9 mouse cellular contexts compared by ENCODE assay signal in genomic region chr10:79881981-79882380, GRCm38 (mm10). TPM values are rescaled to one million over a fixed set of nuclear protein-coding genes. Genes with fewer than 3 reads are reported as not detected.
DNase-seq lines count a peak whose midpoint lies in the region; ATAC-seq and TF ChIP-seq lines count a peak whose summit lies in the region.
"Had no signal": no experiment of that assay in that cellular context is flagged by ENCODE, and none has a peak within 500 bp of the region (broad histone marks: within the 10 kb centered on the region; RNA-seq: fewer than 3 reads in every experiment).

No protein-coding gene starts in this region.

- peaks cover 14% of the 10 kb centered on the region for H3K27me3 ChIP-seq in heart, embryonic 11.5 days (ENCODE audit: control insufficient read depth, insufficient read depth, low read length)
- peaks cover 5% of the 10 kb centered on the region; the same call in 1 of the 2 replicates for H3K27me3 ChIP-seq in hindbrain, postnatal 0 days (ENCODE audit: insufficient read depth, low read length)

- peaks cover 19% of the 10 kb centered on the region for H3K4me1 ChIP-seq in heart, embryonic 11.5 days (ENCODE audit: control insufficient read depth, insufficient read depth, low read length)
- H3K4me1 ChIP-seq in hindbrain, postnatal 0 days (ENCODE audit: insufficient read depth, low read length) = no peaks in the 10 kb centered on the region

- WGBS in heart, embryonic 11.5 days (ENCODE audit: insufficient replicate concordance) = 5% methylated on average over 22 of the region's 22 CpGs
- WGBS in hindbrain, postnatal 0 days = 15% methylated on average over 22 of the region's 22 CpGs

- H3K36me3 ChIP-seq in heart, embryonic 11.5 days (ENCODE audit: control insufficient read depth, insufficient read depth, low read length) = no peaks in the 10 kb centered on the region
- no peaks in the 10 kb centered on the region for H3K36me3 ChIP-seq in hindbrain, postnatal 0 days (ENCODE audit: insufficient read depth, low read length)

- no peak for ATAC-seq in heart, embryonic 11.5 days (replicated peaks; ENCODE audit: insufficient number of reproducible peaks, low FRiP score, low TSS enrichment)
- no peak for ATAC-seq in hindbrain, postnatal 0 days
- ATAC-seq in megakaryocyte-erythroid progenitor cell, adult 5-6 weeks (replicated peaks; ENCODE audit: low FRiP score, low TSS enrichment, poor library complexity, severe bottlenecking) = peak; percentile 60

- H3K4me3 ChIP-seq in heart, embryonic 11.5 days (ENCODE audit: low read depth, low read length) = peak overlapping the region; percentile 27
- no peak overlapping the region for H3K4me3 ChIP-seq in hindbrain, postnatal 0 days (ENCODE audit: low read length)
- no peak overlapping the region for H3K4me3 ChIP-seq in layer of hippocampus, adult 2 months

- peak overlapping the region; percentile 57 for H3K4me2 ChIP-seq in heart, embryonic 11.5 days
- peak overlapping the region; percentile 18; the same call in 1 of the 2 replicates for H3K4me2 ChIP-seq in hindbrain, postnatal 0 days (ENCODE audit: low read depth, low read length)

- no peaks in the 10 kb centered on the region for H3K9me3 ChIP-seq in heart, embryonic 11.5 days (replicated peaks; ENCODE audit: control insufficient read depth, low read length)
- H3K9me3 ChIP-seq in hindbrain, postnatal 0 days (ENCODE audit: low read length) = no peaks in the 10 kb centered on the region

- no peak for TF ChIP-seq CTCF in hindbrain, postnatal 0 days (IDR thresholded peaks at IDR 0.05; ENCODE audit: low read depth)
- TF ChIP-seq CTCF in layer of hippocampus, adult 2 months (conservative IDR thresholded peaks at IDR 0.05) = no peak

- peak overlapping the region; percentile 44; the same call in 1 of the 2 replicates for H3K9ac ChIP-seq in heart, embryonic 11.5 days (ENCODE audit: low read depth, low read length)
- H3K9ac ChIP-seq in hindbrain, postnatal 0 days (replicated peaks; ENCODE audit: low read length) = no peak overlapping the region

- intact Hi-C loops in heart, postnatal 36 days (cut with DNase I) = loop anchor here (2.0 kb wide), 2 partner anchors 43 to 47 kb away; no protein-coding TSS in a partner anchor

- H3K27ac ChIP-seq in heart, embryonic 11.5 days (ENCODE audit: low read depth, low read length) = no peak overlapping the region
- H3K27ac ChIP-seq in hindbrain, postnatal 0 days = no peak overlapping the region
- H3K27ac ChIP-seq in layer of hippocampus, adult 2 months = no peak overlapping the region

- DNase-seq in heart, postnatal 36 days = no peak
- peak; percentile 68 for DNase-seq in embryo, embryonic 11 days
- no peak for DNase-seq in hindbrain, postnatal 0 days (ENCODE audit: low spot score)
- DNase-seq in layer of hippocampus, adult 2 months (ENCODE audit: low spot score in 2 of 2) = no peak
- no peak for DNase-seq in cerebellum, adult 9-10 months
- no peak for DNase-seq in cerebellum, adult 9-11 months

RNA-seq across cellular contexts. Expression of gene Elane, which starts 4.1 kb away (rescaled TPM):
- polyA plus RNA-seq in heart, embryonic 11.5 days (2014; fragmentation: Nextera tagmentation; extraction: Ambion mirVana) = 0.31 and 0.49 TPM in 2 replicates
- not detected for total RNA-seq in heart, postnatal 36 days (2021)
- not detected in 2 replicates for total RNA-seq in hindbrain, postnatal 0 days (2014; rRNA removed)
- polyA plus RNA-seq in hindbrain, postnatal 0 days (2015; fragmentation: Nextera tagmentation; extraction: Ambion mirVana) = 0.24 TPM in 1 of 2 replicates, not detected in the other
- total RNA-seq in megakaryocyte-erythroid progenitor cell, adult 5-6 weeks (2014; fragmentation: Nextera tagmentation) = 10.5 TPM in 1 of 2 replicates, not detected in the other
- 0.23 and 1.3 TPM in 2 replicates for total RNA-seq in megakaryocyte-erythroid progenitor cell, adult 5-6 weeks (2017)
- total RNA-seq in layer of hippocampus, adult 2 months (2021) = not detected
- total RNA-seq: CH12.LX had no signal

RNA-seq across cellular contexts. Expression of gene Plppr3, which starts 7.5 kb away (rescaled TPM):
- 14.1 and 14.3 TPM in 2 replicates for polyA plus RNA-seq in heart, embryonic 11.5 days (2014; fragmentation: Nextera tagmentation; extraction: Ambion mirVana)
- total RNA-seq in heart, postnatal 36 days (2021) = not detected
- 487 and 541 TPM in 2 replicates for total RNA-seq in hindbrain, postnatal 0 days (2014; rRNA removed)
- 268 and 283 TPM in 2 replicates for polyA plus RNA-seq in hindbrain, postnatal 0 days (2015; fragmentation: Nextera tagmentation; extraction: Ambion mirVana)
- not detected in 2 replicates for total RNA-seq in megakaryocyte-erythroid progenitor cell, adult 5-6 weeks (2014; fragmentation: Nextera tagmentation)
- 5.8 and 15.0 TPM in 2 replicates for total RNA-seq in megakaryocyte-erythroid progenitor cell, adult 5-6 weeks (2017)
- total RNA-seq in layer of hippocampus, adult 2 months (2021) = 10 to 100 TPM; 33.7 to 37.1 TPM

RNA-seq across cellular contexts. Expression of gene Prtn3, which starts 7.7 kb away (rescaled TPM):
- 2.5 and 3.9 TPM in 2 replicates for polyA plus RNA-seq in heart, embryonic 11.5 days (2014; fragmentation: Nextera tagmentation; extraction: Ambion mirVana)
- not detected for total RNA-seq in heart, postnatal 36 days (2021)
- 9.4 and 20.5 TPM in 2 replicates for total RNA-seq in hindbrain, postnatal 0 days (2014; rRNA removed)
- 11.6 and 11.8 TPM in 2 replicates for polyA plus RNA-seq in hindbrain, postnatal 0 days (2015; fragmentation: Nextera tagmentation; extraction: Ambion mirVana)
- total RNA-seq in megakaryocyte-erythroid progenitor cell, adult 5-6 weeks (2014; fragmentation: Nextera tagmentation) = 2.5 and 8.7 TPM in 2 replicates
- 0.56 and 5.9 TPM in 2 replicates for total RNA-seq in megakaryocyte-erythroid progenitor cell, adult 5-6 weeks (2017)
- 1 to 10 TPM; 1.5 to 2.6 TPM for total RNA-seq in layer of hippocampus, adult 2 months (2021)

RNA-seq across cellular contexts. Expression of gene Cfd, which starts 8.7 kb away (rescaled TPM):
- polyA plus RNA-seq in heart, embryonic 11.5 days (2014; fragmentation: Nextera tagmentation; extraction: Ambion mirVana) = not detected in 2 replicates
- total RNA-seq in heart, postnatal 36 days (2021) = 10 to 100 TPM; 11.6 to 63.9 TPM
- total RNA-seq in hindbrain, postnatal 0 days (2014; rRNA removed) = not detected in 2 replicates
- polyA plus RNA-seq in hindbrain, postnatal 0 days (2015; fragmentation: Nextera tagmentation; extraction: Ambion mirVana) = not detected in 2 replicates
- not detected in 2 replicates for total RNA-seq in megakaryocyte-erythroid progenitor cell, adult 5-6 weeks (2014; fragmentation: Nextera tagmentation)
- not detected in 2 replicates for total RNA-seq in megakaryocyte-erythroid progenitor cell, adult 5-6 weeks (2017)
- not detected for total RNA-seq in layer of hippocampus, adult 2 months (2021)
- total RNA-seq: CH12.LX had no signal

RNA-seq across cellular contexts. Expression of gene Med16, which starts 26.7 kb away (rescaled TPM):
- 30.9 and 32.0 TPM in 2 replicates for polyA plus RNA-seq in heart, embryonic 11.5 days (2014; fragmentation: Nextera tagmentation; extraction: Ambion mirVana)
- total RNA-seq in heart, postnatal 36 days (2021) = 10 to 100 TPM; 53.0 to 53.2 TPM
- total RNA-seq in hindbrain, postnatal 0 days (2014; rRNA removed) = 71.4 and 82.2 TPM in 2 replicates
- polyA plus RNA-seq in hindbrain, postnatal 0 days (2015; fragmentation: Nextera tagmentation; extraction: Ambion mirVana) = 43.2 and 48.4 TPM in 2 replicates
- 17.1 and 21.7 TPM in 2 replicates for total RNA-seq in megakaryocyte-erythroid progenitor cell, adult 5-6 weeks (2014; fragmentation: Nextera tagmentation)
- total RNA-seq in megakaryocyte-erythroid progenitor cell, adult 5-6 weeks (2017) = 9.7 and 9.8 TPM in 2 replicates
- total RNA-seq in layer of hippocampus, adult 2 months (2021) = 10 to 100 TPM; 57.7 to 59.3 TPM

Comparison
In these comparisons a context has a peak if more than half of its experiments do, and no peak if none do; other contexts are left out.
1. RNA of gene Plppr3, which starts 7.5 kb away (total RNA-seq): 487 to 541 TPM in hindbrain, postnatal 0 days; 33.7 to 37.1 TPM in layer of hippocampus, adult 2 months, 5.8 to 15.0 TPM in megakaryocyte-erythroid progenitor cell, adult 5-6 weeks and not detected in heart, postnatal 36 days; every median in the first group is over 10 times any median in the second.